Mouse (Mus musculus) liver, embryonic 15.5 days (tissue): ENCODE results near the gene H2-DMa. TPM values are rescaled to one million over a fixed set of nuclear protein-coding genes. Genes with fewer than 3 reads are reported as not detected.

ENCODE experiments used
- ATAC-seq: fragments of 200-750 bp; cut with Nextera tagmentation; 2 replicates; pipeline ENCODE4 v1.8.0; 2017; ENCODE audit warnings: moderate number of reproducible peaks, mild to moderate bottlenecking, moderate library complexity; ENCODE audit not compliant: insufficient read depth
- H3K27ac ChIP-seq: fragments of 300-500 bp; sonication (generic); replicated peaks from 2 replicates; pipeline ENCODE4 v1.5.1; 2015; ENCODE audit warnings: mild to moderate bottlenecking, inconsistent platforms
- H3K27me3 ChIP-seq: fragments of 300-500 bp; sonication (generic); 2 replicates; pipeline ENCODE4 v1.6.1; 2015; ENCODE audit warnings: mild to moderate bottlenecking, inconsistent platforms
- H3K36me3 ChIP-seq: fragments of 300-500 bp; sonication (generic); replicated peaks from 2 replicates; pipeline ENCODE4 v1.6.1; 2015; ENCODE audit warnings: moderate library complexity, mild to moderate bottlenecking, inconsistent platforms
- H3K4me1 ChIP-seq: fragments of 300-500 bp; sonication (generic); replicated peaks from 2 replicates; pipeline ENCODE4 v1.6.1; 2015; ENCODE audit warnings: inconsistent platforms
- H3K4me2 ChIP-seq: fragments of 300-500 bp; sonication (generic); 2 replicates; pipeline ENCODE4 v1.6.1; 2015; ENCODE audit warnings: moderate library complexity, mild to moderate bottlenecking, inconsistent platforms
- H3K4me3 ChIP-seq: fragments of 300-500 bp; sonication (generic); replicated peaks from 2 replicates; pipeline ENCODE4 v1.5.1; 2015; ENCODE audit warnings: mild to moderate bottlenecking, inconsistent platforms
- H3K9ac ChIP-seq: fragments of 300-500 bp; sonication (generic); 2 replicates; pipeline ENCODE4 v1.6.1; 2015; ENCODE audit warnings: moderate library complexity, mild to moderate bottlenecking, inconsistent platforms
- H3K9me3 ChIP-seq: fragments of 300-500 bp; sonication (generic); replicated peaks from 2 replicates; pipeline ENCODE4 v1.6.1; 2016; ENCODE audit warnings: inconsistent platforms
- WGBS: fragments of 180-500 bp; shearing (Covaris S2); methylation state at CpG from one replicate; pipeline ENCODE4 v1.1.7; 2015; ENCODE audit warnings: mixed read lengths; ENCODE audit not compliant: insufficient replicate concordance; 5-methylcytosine and 5-hydroxymethylcytosine counted together
- polyA plus RNA-seq: library from polyadenylated mRNA; unstranded; fragments of >200 nt; fragmentation: Nextera tagmentation; extraction: Ambion mirVana; gene quantifications from 2 replicates; pipeline ENCODE4 v1.2.1, GENCODE M21; 2015

The H2-DMa gene
- polyA plus RNA-seq, 1 experiment from 2014 or later, result 6.4 TPM

- Histone ChIP-seq H3K9me3 (no peaks in the 10 kb centered on the region), H3K4me1 (peaks cover 2% of the 10 kb centered on the region; the same call in 1 of the 2 replicates), H3K4me3 (no peak overlapping the region), H3K27me3 (peaks cover 3% of the 10 kb centered on the region; the same call in 1 of the 2 replicates), H3K4me2 (no peak overlapping the region), H3K27ac (no peak overlapping the region), H3K9ac (no peak overlapping the region), H3K36me3 (peaks cover 10% of the 10 kb centered on the region)
- 76% methylated on average over 9 of the region's 9 CpGs for WGBS
- no peak for ATAC-seq
These were observed 14.5 kb upstream of the H2-DMa start for GRCm38 (mm10) chr17:34104804-34105203.

GRCm38 (mm10) chr17:34106555-34106954 is 12.8 kb upstream of the H2-DMa start:
- 66% methylated on average over 7 of the region's 7 CpGs for WGBS
- Histone ChIP-seq H3K27ac (no peak overlapping the region), H3K4me3 (no peak overlapping the region), H3K4me2 (no peak overlapping the region), H3K27me3 (no peaks in the 10 kb centered on the region), H3K9ac (no peak overlapping the region), H3K4me1 (peaks cover 2% of the 10 kb centered on the region; the same call in 1 of the 2 replicates), H3K36me3 (peaks cover 27% of the 10 kb centered on the region), H3K9me3 (no peaks in the 10 kb centered on the region)
- ATAC-seq, result no peak

GRCm38 (mm10) chr17:34107109-34107867 is 12.1 kb upstream of the H2-DMa start:
- H3K27ac ChIP-seq, result no peak overlapping the region
- no peak overlapping the region for H3K9ac ChIP-seq
- H3K4me3 ChIP-seq, result no peak overlapping the region
- H3K9me3 ChIP-seq, result no peaks in the 10 kb centered on the region
- WGBS, result 77% methylated on average over 7 of the region's 7 CpGs
- peaks cover 35% of the 10 kb centered on the region for H3K36me3 ChIP-seq
- H3K27me3 ChIP-seq, result no peaks in the 10 kb centered on the region
- ATAC-seq, result no peak
- no peak overlapping the region for H3K4me2 ChIP-seq
- H3K4me1 ChIP-seq, result no peaks in the 10 kb centered on the region

- 80% methylated on average over 6 of the region's 6 CpGs for WGBS
- ATAC-seq, result no peak
These were observed 10.9 kb upstream of the H2-DMa start for GRCm38 (mm10) chr17:34108460-34108859.

GRCm38 (mm10) chr17:34109038-34109805 is 10.1 kb upstream of the H2-DMa start:
- Histone ChIP-seq H3K4me2 (no peak overlapping the region), H3K27me3 (no peaks in the 10 kb centered on the region), H3K36me3 (peaks cover 54% of the 10 kb centered on the region), H3K4me3 (no peak overlapping the region), H3K4me1 (no peaks in the 10 kb centered on the region), H3K9ac (no peak overlapping the region), H3K9me3 (no peaks in the 10 kb centered on the region), H3K27ac (0 out of 2 replicates have a peak overlapping the region, but pooled peaks have one; percentile 24)
- WGBS, result 70% methylated on average over 14 of the region's 14 CpGs
- ATAC-seq, result no peak

More at GRCm38 (mm10) chr17:34108460-34108859, 10.9 kb upstream of the H2-DMa start:
- Histone ChIP-seq H3K4me3 (no peak overlapping the region), H3K9me3 (no peaks in the 10 kb centered on the region), H3K36me3 (peaks cover 46% of the 10 kb centered on the region), H3K4me1 (no peaks in the 10 kb centered on the region), H3K27ac (no peak overlapping the region), H3K9ac (no peak overlapping the region), H3K27me3 (no peaks in the 10 kb centered on the region), H3K4me2 (no peak overlapping the region)

- Histone ChIP-seq H3K27me3 (no peaks in the 10 kb centered on the region), H3K4me1 (peaks cover 2% of the 10 kb centered on the region), H3K9me3 (no peaks in the 10 kb centered on the region), H3K4me3 (no peak overlapping the region), H3K27ac (0 out of 2 replicates have a peak overlapping the region, but pooled peaks have one; percentile 24), H3K36me3 (peaks cover 60% of the 10 kb centered on the region), H3K9ac (no peak overlapping the region), H3K4me2 (no peak overlapping the region)
- ATAC-seq, result no peak
- 69% methylated on average over 3 of the region's 3 CpGs for WGBS
These were observed 9.5 kb upstream of the H2-DMa start for GRCm38 (mm10) chr17:34109806-34110195.

GRCm38 (mm10) chr17:34110309-34110708 is 9.0 kb upstream of the H2-DMa start:
- Histone ChIP-seq H3K4me3 (no peak overlapping the region), H3K9me3 (no peaks in the 10 kb centered on the region), H3K27ac (0 out of 2 replicates have a peak overlapping the region, but pooled peaks have one; percentile 24), H3K4me2 (no peak overlapping the region), H3K27me3 (no peaks in the 10 kb centered on the region), H3K36me3 (peaks cover 65% of the 10 kb centered on the region), H3K4me1 (peaks cover 7% of the 10 kb centered on the region), H3K9ac (no peak overlapping the region)
- no peak for ATAC-seq
- WGBS, result 81% methylated on average over 8 of the region's 8 CpGs

- Histone ChIP-seq H3K36me3 (peaks cover 97% of the 10 kb centered on the region), H3K4me1 (peaks cover 31% of the 10 kb centered on the region)
- WGBS, result 89% methylated on average over 7 of the region's 7 CpGs
These were observed 5.2 kb upstream of the H2-DMa start for GRCm38 (mm10) chr17:34114114-34114513.

GRCm38 (mm10) chr17:34116736-34117370 is 2.5 kb upstream of the H2-DMa start:
- no peak for ATAC-seq
- Histone ChIP-seq H3K36me3 (peaks cover 70% of the 10 kb centered on the region), H3K27me3 (no peaks in the 10 kb centered on the region), H3K9me3 (no peaks in the 10 kb centered on the region), H3K4me3 (peak overlapping the region; percentile 94), H3K27ac (peak overlapping the region; percentile 76), H3K4me2 (peak overlapping the region; percentile 99), H3K4me1 (peaks cover 44% of the 10 kb centered on the region), H3K9ac (peak overlapping the region; percentile 93)
- WGBS, result 39% methylated on average over 7 of the region's 7 CpGs

More at GRCm38 (mm10) chr17:34114114-34114513, 5.2 kb upstream of the H2-DMa start:
- H3K9ac ChIP-seq, result no peak overlapping the region
- no peaks in the 10 kb centered on the region for H3K9me3 ChIP-seq
- no peaks in the 10 kb centered on the region for H3K27me3 ChIP-seq
- no peak overlapping the region for H3K4me2 ChIP-seq
- no peak overlapping the region for H3K4me3 ChIP-seq
- no peak for ATAC-seq
- H3K27ac ChIP-seq, result no peak overlapping the region

GRCm38 (mm10) chr17:34117421-34118112 is 1.8 kb upstream of the H2-DMa start:
- Histone ChIP-seq H3K36me3 (peaks cover 63% of the 10 kb centered on the region), H3K4me1 (peaks cover 48% of the 10 kb centered on the region), H3K9me3 (no peaks in the 10 kb centered on the region), H3K9ac (peak overlapping the region; percentile 93), H3K27me3 (no peaks in the 10 kb centered on the region), H3K4me2 (peak overlapping the region; percentile 99), H3K4me3 (peak overlapping the region; percentile 94), H3K27ac (peak overlapping the region; percentile 76)
- 1% methylated on average over 5 of the region's 5 CpGs for WGBS
- ATAC-seq, result no peak
